Mouse (Mus musculus): ENCODE results near the gene Defb39.

The Defb39 gene

GRCm38 (mm10) chr8:19064710-19065109 is at the start of gene Defb39:
Defb39 (minus strand) TSS chr8:19064810.
- ChIA-PET POLR2A (no interaction called here), CTCF (no interaction called here)

GRCm38 (mm10) chr8:19066013-19066412 is 1.4 kb upstream of the Defb39 start:
- ChIA-PET CTCF (no interaction called here), POLR2A (no interaction called here)

- ChIA-PET POLR2A (no interaction called here), CTCF (no interaction called here)
Observed at GRCm38 (mm10) chr8:19062891-19063290, 1.7 kb downstream of the Defb39 start.

- POLR2A ChIA-PET: no interaction called here
- CTCF ChIA-PET: no interaction called here
Observed at GRCm38 (mm10) chr8:19045242-19045641, 19.4 kb downstream of the Defb39 start.

- ChIA-PET CTCF (no interaction called here), POLR2A (no interaction called here)
Observed at GRCm38 (mm10) chr8:19026466-19026865, 38.1 kb downstream of the Defb39 start, which contains the start of gene Defb38. Defb38 (minus strand) TSS chr8:19026566.
